Mouse (Mus musculus) liver, adult 2 months (tissue): ENCODE data around the gene Uck2.

ENCODE experiments used
- CTCF ChIP-seq: fragments of 200-500 bp; IDR thresholded peaks from 2 replicates; pipeline ENCODE4 v1.5.1; 2011; ENCODE audit warnings: low read depth, low read length, control low read depth
- POLR2A ChIP-seq: fragments of 200-500 bp; IDR thresholded peaks from 2 replicates; pipeline ENCODE4 v1.6.1; 2011; ENCODE audit warnings: low read length, control low read depth; ENCODE audit not compliant: insufficient read depth; ENCODE audit errors: extremely low read depth

DNA sequence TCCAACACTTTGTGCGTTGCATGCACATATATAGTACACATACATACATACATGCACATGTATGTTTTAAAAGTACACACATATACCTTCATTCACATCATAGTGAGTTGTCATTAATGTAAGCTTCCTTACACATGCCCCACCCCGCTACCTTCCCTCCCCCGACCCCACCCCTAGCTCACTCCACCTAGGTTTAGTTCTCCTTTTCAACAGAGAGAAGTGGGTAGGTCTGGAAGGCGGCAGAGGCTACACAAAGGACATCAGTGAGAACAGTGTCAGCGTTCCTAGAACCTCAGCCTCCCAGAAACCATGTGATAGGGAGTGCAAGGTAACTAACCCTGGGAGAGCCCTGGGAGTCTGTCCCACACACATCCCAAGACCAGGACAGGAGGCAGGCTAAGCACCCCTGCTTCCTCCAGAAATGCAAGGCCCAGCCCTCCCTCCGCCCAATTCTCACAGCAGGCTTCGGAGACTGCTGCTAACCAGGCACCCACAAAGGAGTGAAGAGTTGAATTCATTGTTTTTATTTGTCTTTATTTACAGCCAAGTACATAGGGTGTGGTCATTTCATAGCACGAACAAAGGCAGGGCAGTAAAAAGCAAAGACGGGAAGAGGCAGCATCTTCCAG lies 62.6 kb downstream of the Uck2 start:
- TF ChIP-seq CTCF, result no peak
- TF ChIP-seq POLR2A, result no peak
